Mouse (Mus musculus): ENCODE measurements at regions not wholly inside any gene's neighbourhood (a gene's known extent, or its start where the extent isn't known, plus 50 kb on each side); places are given as distances from the start of the nearest gene placed in this dataset.

- DNase-seq (ENCODE audit: low read depth, low spot score) = no peak
Measured at GRCm38 (mm10) chr19:14788630-14789029, 190.8 kb upstream of the Tle4 start.

GRCm38 (mm10) chr19:14786868-14787267 is 189.0 kb upstream of the Tle4 start:
- DNase-seq (ENCODE audit: low read depth, low spot score) = no peak

GRCm38 (mm10) chr19:14785661-14786060 is 187.8 kb upstream of the Tle4 start:
- DNase-seq (ENCODE audit: low read depth, low spot score) = no peak

- no peak for DNase-seq (ENCODE audit: low read depth, low spot score)
Measured at GRCm38 (mm10) chr19:14777709-14778108, 179.9 kb upstream of the Tle4 start.

- DNase-seq (ENCODE audit: low read depth, low spot score) = no peak
Measured at GRCm38 (mm10) chr19:14777198-14777597, 179.3 kb upstream of the Tle4 start.

GRCm38 (mm10) chr19:14776791-14777190 is 178.9 kb upstream of the Tle4 start:
- no peak for DNase-seq (ENCODE audit: low read depth, low spot score)

GRCm38 (mm10) chr19:14772794-14773193 is 174.9 kb upstream of the Tle4 start:
- DNase-seq (ENCODE audit: low read depth, low spot score) = no peak

- no peak for DNase-seq (ENCODE audit: low read depth, low spot score)
Measured at GRCm38 (mm10) chr19:14752646-14753045, 154.8 kb upstream of the Tle4 start.

GRCm38 (mm10) chr19:14742361-14742760 is 144.5 kb upstream of the Tle4 start:
- no peak for DNase-seq (ENCODE audit: low read depth, low spot score)

- no peak for DNase-seq (ENCODE audit: low read depth, low spot score)
Measured at GRCm38 (mm10) chr19:14740936-14741335, 143.1 kb upstream of the Tle4 start.

GRCm38 (mm10) chr19:14740139-14740538 is 142.3 kb upstream of the Tle4 start:
- no peak for DNase-seq (ENCODE audit: low read depth, low spot score)

- DNase-seq (ENCODE audit: low read depth, low spot score) = no peak
Measured at GRCm38 (mm10) chr19:14736514-14736913, 138.7 kb upstream of the Tle4 start.

GRCm38 (mm10) chr19:14725329-14725728 is 127.5 kb upstream of the Tle4 start:
- DNase-seq (ENCODE audit: low read depth, low spot score) = no peak

- no peak for DNase-seq (ENCODE audit: low read depth, low spot score)
Measured at GRCm38 (mm10) chr19:14724637-14725036, 126.8 kb upstream of the Tle4 start.

- DNase-seq (ENCODE audit: low read depth, low spot score) = no peak
Measured at GRCm38 (mm10) chr19:14705791-14706190, 107.9 kb upstream of the Tle4 start.

GRCm38 (mm10) chr19:14701116-14701515 is 103.3 kb upstream of the Tle4 start:
- DNase-seq (ENCODE audit: low read depth, low spot score) = no peak

- no peak for DNase-seq (ENCODE audit: low read depth, low spot score)
Measured at GRCm38 (mm10) chr19:14695369-14695768, 97.5 kb upstream of the Tle4 start.

GRCm38 (mm10) chr19:14692183-14692582 is 94.3 kb upstream of the Tle4 start:
- peak; percentile 3 for DNase-seq (ENCODE audit: low read depth, low spot score)

- DNase-seq (ENCODE audit: low read depth, low spot score) = no peak
Measured at GRCm38 (mm10) chr19:14685628-14686027, 87.8 kb upstream of the Tle4 start.

- no peak for DNase-seq (ENCODE audit: low read depth, low spot score)
Measured at GRCm38 (mm10) chr19:14684669-14685068, 86.8 kb upstream of the Tle4 start.

GRCm38 (mm10) chr19:14681306-14681705 is 83.5 kb upstream of the Tle4 start:
- DNase-seq (ENCODE audit: low read depth, low spot score) = no peak

GRCm38 (mm10) chr19:14679776-14680175 is 81.9 kb upstream of the Tle4 start:
- no peak for DNase-seq (ENCODE audit: low read depth, low spot score)

- no peak for DNase-seq (ENCODE audit: low read depth, low spot score)
Measured at GRCm38 (mm10) chr19:14678584-14678983, 80.7 kb upstream of the Tle4 start.

- DNase-seq (ENCODE audit: low read depth, low spot score) = no peak
Measured at GRCm38 (mm10) chr19:14676929-14677328, 79.1 kb upstream of the Tle4 start.

- no peak for DNase-seq (ENCODE audit: low read depth, low spot score)
Measured at GRCm38 (mm10) chr19:14670821-14671104, 72.9 kb upstream of the Tle4 start.

Data from skeletal muscle tissue, adult 2 months (tissue).